Mouse (Mus musculus) cortical plate, adult 2 months (tissue): ENCODE data around the gene Lekr1.

ENCODE experiments used
- CTCF ChIP-seq: fragments of 200-500 bp; IDR thresholded peaks from 2 replicates; pipeline ENCODE4 v1.5.1; 2011; ENCODE audit warnings: mild to moderate bottlenecking, control low read depth, low read length; ENCODE audit not compliant: insufficient read depth; ENCODE audit errors: extremely low read depth
- POLR2A ChIP-seq: fragments of 200-500 bp; IDR thresholded peaks from 2 replicates; pipeline ENCODE4 v1.6.1; 2011; ENCODE audit warnings: mild to moderate bottlenecking, low read length, control low read depth; ENCODE audit not compliant: insufficient read depth; ENCODE audit errors: extremely low read depth

- TF ChIP-seq POLR2A (no peak), CTCF (no peak)
These were observed 33.7 kb downstream of the Lekr1 start for GRCm38 (mm10) chr3:65699704-65700103.
